Mouse (Mus musculus): ENCODE measurements at regions not wholly inside any gene's neighbourhood (a gene's known extent, or its start where the extent isn't known, plus 50 kb on each side); places are given as distances from the start of the nearest gene placed in this dataset.

GRCm38 (mm10) chr8:34485346-34485745 lies 373.8 kb upstream of the Gm10131 start:
- TF ChIP-seq POLR2A (IDR thresholded peaks at IDR 0.05; ENCODE audit: borderline replicate concordance, extremely low read depth, insufficient read depth, insufficient read length, poor library complexity, severe bottlenecking) (no peak), CTCF (IDR thresholded peaks at IDR 0.05; ENCODE audit: borderline replicate concordance, extremely low read depth, insufficient read depth, insufficient read length) (no peak)

Data from brain, embryonic 14.5 days (tissue).